Mouse (Mus musculus) limb, embryonic 15.5 days (tissue): ENCODE measurements around the gene Tmem121. TPM values are rescaled to one million over a fixed set of nuclear protein-coding genes. Genes with fewer than 3 reads are reported as not detected.

Experiments used
- ATAC-seq: fragments of 200-750 bp; cut with Nextera tagmentation; 2 replicates; pipeline ENCODE4 v1.8.0; 2017; ENCODE audit warnings: low read depth, moderate TSS enrichment; ENCODE audit not compliant: insufficient number of reproducible peaks, low FRiP score, low TSS enrichment
- H3K27ac ChIP-seq: fragments of 300-500 bp; sonication (generic); 2 replicates; pipeline ENCODE4 v1.5.1; 2015; ENCODE audit warnings: moderate library complexity, mild to moderate bottlenecking, inconsistent platforms
- H3K27me3 ChIP-seq: fragments of 300-500 bp; sonication (generic); 2 replicates; pipeline ENCODE4 v1.6.1; 2015; ENCODE audit warnings: inconsistent platforms
- H3K36me3 ChIP-seq: fragments of 300-500 bp; sonication (generic); 2 replicates; pipeline ENCODE4 v1.6.1; 2015; ENCODE audit warnings: inconsistent platforms
- H3K4me1 ChIP-seq: fragments of 300-500 bp; sonication (generic); 2 replicates; pipeline ENCODE4 v1.6.1; 2015; ENCODE audit warnings: inconsistent platforms
- H3K4me2 ChIP-seq: fragments of 300-500 bp; sonication (generic); 2 replicates; pipeline ENCODE4 v1.6.1; 2015; ENCODE audit warnings: mild to moderate bottlenecking, inconsistent platforms
- H3K4me3 ChIP-seq: fragments of 300-500 bp; sonication (generic); 2 replicates; pipeline ENCODE4 v1.5.1; 2015; ENCODE audit warnings: mild to moderate bottlenecking, inconsistent platforms
- H3K9ac ChIP-seq: fragments of 300-500 bp; sonication (generic); 2 replicates; pipeline ENCODE4 v1.6.1; 2015; ENCODE audit warnings: inconsistent platforms
- H3K9me3 ChIP-seq: fragments of 300-500 bp; sonication (generic); 2 replicates; pipeline ENCODE4 v1.6.1; 2016; ENCODE audit warnings: inconsistent platforms
- WGBS: fragments of 180-500 bp; shearing (Covaris S2); methylation state at CpG from one replicate; pipeline ENCODE4 v1.1.7; 2015; 5-methylcytosine and 5-hydroxymethylcytosine counted together
- polyA plus RNA-seq: library from polyadenylated mRNA; unstranded; fragments of >200 nt; fragmentation: Nextera tagmentation; extraction: Ambion mirVana; gene quantifications from 2 replicates; pipeline ENCODE4 v1.2.1, GENCODE M21; 2015

Tmem121 gene
- polyA plus RNA-seq, 1 experiment from 2014 or later: 17.1 TPM

- Histone ChIP-seq H3K4me1 (no peaks in the 10 kb centered on the region), H3K27ac (no peak overlapping the region), H3K27me3 (no peaks in the 10 kb centered on the region), H3K4me2 (no peak overlapping the region), H3K9me3 (no peaks in the 10 kb centered on the region), H3K36me3 (no peaks in the 10 kb centered on the region), H3K4me3 (no peak overlapping the region), H3K9ac (no peak overlapping the region)
- 90% methylated on average over 4 of the region's 4 CpGs for WGBS
- no peak for ATAC-seq
Observed at GRCm38 (mm10) chr12:113201301-113201700, 15.6 kb downstream of the Tmem121 start.

- Histone ChIP-seq H3K27ac (no peak overlapping the region), H3K4me2 (no peak overlapping the region), H3K9me3 (no peaks in the 10 kb centered on the region), H3K36me3 (no peaks in the 10 kb centered on the region), H3K4me3 (no peak overlapping the region), H3K9ac (no peak overlapping the region), H3K27me3 (no peaks in the 10 kb centered on the region), H3K4me1 (no peaks in the 10 kb centered on the region)
- ATAC-seq: no peak
Observed at GRCm38 (mm10) chr12:113202008-113202407, 16.3 kb downstream of the Tmem121 start.

- no peak overlapping the region for H3K4me2 ChIP-seq
- H3K27ac ChIP-seq: no peak overlapping the region
- H3K4me3 ChIP-seq: no peak overlapping the region
- no peak overlapping the region for H3K9ac ChIP-seq
- no peaks in the 10 kb centered on the region for H3K9me3 ChIP-seq
- 76% methylated on average over 7 of the region's 7 CpGs for WGBS
- no peak for ATAC-seq
- no peaks in the 10 kb centered on the region for H3K27me3 ChIP-seq
- H3K4me1 ChIP-seq: no peaks in the 10 kb centered on the region
- H3K36me3 ChIP-seq: no peaks in the 10 kb centered on the region
Observed at GRCm38 (mm10) chr12:113203522-113203921, 17.8 kb downstream of the Tmem121 start.

- 88% methylated on average over 7 of the region's 7 CpGs for WGBS
- H3K9ac ChIP-seq: no peak overlapping the region
- no peaks in the 10 kb centered on the region for H3K9me3 ChIP-seq
- no peaks in the 10 kb centered on the region for H3K27me3 ChIP-seq
- no peaks in the 10 kb centered on the region for H3K4me1 ChIP-seq
- H3K4me3 ChIP-seq: no peak overlapping the region
- no peaks in the 10 kb centered on the region for H3K36me3 ChIP-seq
- no peak overlapping the region for H3K4me2 ChIP-seq
- no peak for ATAC-seq
- no peak overlapping the region for H3K27ac ChIP-seq
Observed at GRCm38 (mm10) chr12:113205251-113205942, 19.7 kb downstream of the Tmem121 start.

GRCm38 (mm10) chr12:113207737-113208136 lies 22.0 kb downstream of the Tmem121 start:
- H3K4me2 ChIP-seq: no peak overlapping the region
- no peak for ATAC-seq
- WGBS: 84% methylated on average over 6 of the region's 6 CpGs

GRCm38 (mm10) chr12:113210586-113211378 lies 25.1 kb downstream of the Tmem121 start:
- Histone ChIP-seq H3K4me2 (no peak overlapping the region), H3K4me3 (no peak overlapping the region), H3K36me3 (no peaks in the 10 kb centered on the region), H3K27me3 (no peaks in the 10 kb centered on the region), H3K4me1 (no peaks in the 10 kb centered on the region), H3K9ac (no peak overlapping the region), H3K9me3 (no peaks in the 10 kb centered on the region), H3K27ac (no peak overlapping the region)
- WGBS: 84% methylated on average over 17 of the region's 17 CpGs
- ATAC-seq: no peak

More at GRCm38 (mm10) chr12:113207737-113208136, 22.0 kb downstream of the Tmem121 start:
- no peaks in the 10 kb centered on the region for H3K9me3 ChIP-seq
- no peak overlapping the region for H3K9ac ChIP-seq
- H3K4me1 ChIP-seq: no peaks in the 10 kb centered on the region
- no peak overlapping the region for H3K4me3 ChIP-seq
- H3K27ac ChIP-seq: no peak overlapping the region
- no peaks in the 10 kb centered on the region for H3K36me3 ChIP-seq
- no peaks in the 10 kb centered on the region for H3K27me3 ChIP-seq

GRCm38 (mm10) chr12:113211772-113212171 lies 26.0 kb downstream of the Tmem121 start:
- 74% methylated on average over 5 of the region's 5 CpGs for WGBS
- no peak for ATAC-seq
- Histone ChIP-seq H3K27ac (no peak overlapping the region), H3K9ac (no peak overlapping the region), H3K9me3 (no peaks in the 10 kb centered on the region), H3K4me3 (no peak overlapping the region), H3K36me3 (no peaks in the 10 kb centered on the region), H3K4me2 (no peak overlapping the region), H3K27me3 (no peaks in the 10 kb centered on the region), H3K4me1 (no peaks in the 10 kb centered on the region)

GRCm38 (mm10) chr12:113212326-113212924 lies 26.7 kb downstream of the Tmem121 start:
- Histone ChIP-seq H3K36me3 (no peaks in the 10 kb centered on the region), H3K27ac (no peak overlapping the region), H3K4me2 (no peak overlapping the region), H3K4me1 (no peaks in the 10 kb centered on the region), H3K9ac (no peak overlapping the region), H3K27me3 (no peaks in the 10 kb centered on the region), H3K9me3 (no peaks in the 10 kb centered on the region), H3K4me3 (no peak overlapping the region)
- ATAC-seq: no peak
- WGBS: 87% methylated on average over 10 of the region's 10 CpGs

- Histone ChIP-seq H3K9me3 (no peaks in the 10 kb centered on the region), H3K27ac (no peak overlapping the region), H3K4me1 (no peaks in the 10 kb centered on the region), H3K27me3 (no peaks in the 10 kb centered on the region), H3K4me3 (no peak overlapping the region), H3K4me2 (no peak overlapping the region), H3K36me3 (no peaks in the 10 kb centered on the region), H3K9ac (no peak overlapping the region)
- no peak for ATAC-seq
- 64% methylated on average over 2 of the region's 2 CpGs for WGBS
Observed at GRCm38 (mm10) chr12:113213226-113213625, 27.5 kb downstream of the Tmem121 start.

GRCm38 (mm10) chr12:113214072-113214808 lies 28.5 kb downstream of the Tmem121 start:
- H3K9me3 ChIP-seq: no peaks in the 10 kb centered on the region
- H3K36me3 ChIP-seq: no peaks in the 10 kb centered on the region
- no peak for ATAC-seq
- H3K27ac ChIP-seq: no peak overlapping the region
- H3K27me3 ChIP-seq: no peaks in the 10 kb centered on the region
- no peaks in the 10 kb centered on the region for H3K4me1 ChIP-seq
- H3K9ac ChIP-seq: no peak overlapping the region
- 80% methylated on average over 25 of the region's 25 CpGs for WGBS
- H3K4me3 ChIP-seq: no peak overlapping the region
- H3K4me2 ChIP-seq: no peak overlapping the region

GRCm38 (mm10) chr12:113214972-113215666 lies 29.4 kb downstream of the Tmem121 start:
- no peaks in the 10 kb centered on the region for H3K36me3 ChIP-seq
- 77% methylated on average over 16 of the region's 16 CpGs for WGBS
- no peaks in the 10 kb centered on the region for H3K27me3 ChIP-seq
- H3K4me1 ChIP-seq: no peaks in the 10 kb centered on the region
- ATAC-seq: no peak
- H3K27ac ChIP-seq: no peak overlapping the region
- no peak overlapping the region for H3K4me2 ChIP-seq
- no peak overlapping the region for H3K4me3 ChIP-seq
- no peak overlapping the region for H3K9ac ChIP-seq
- H3K9me3 ChIP-seq: no peaks in the 10 kb centered on the region
